Mouse (Mus musculus) limb, embryonic 15.5 days (tissue): ENCODE data around the gene Tbc1d23. TPM values are rescaled to one million over a fixed set of nuclear protein-coding genes. Genes with fewer than 3 reads are reported as not detected.

Experiments
- ATAC-seq: fragments of 200-750 bp; cut with Nextera tagmentation; 2 replicates; pipeline ENCODE4 v1.8.0; 2017; ENCODE audit warnings: low read depth, moderate TSS enrichment; ENCODE audit not compliant: insufficient number of reproducible peaks, low FRiP score, low TSS enrichment
- H3K27ac ChIP-seq: fragments of 300-500 bp; sonication (generic); 2 replicates; pipeline ENCODE4 v1.5.1; 2015; ENCODE audit warnings: moderate library complexity, mild to moderate bottlenecking, inconsistent platforms
- H3K27me3 ChIP-seq: fragments of 300-500 bp; sonication (generic); 2 replicates; pipeline ENCODE4 v1.6.1; 2015; ENCODE audit warnings: inconsistent platforms
- H3K36me3 ChIP-seq: fragments of 300-500 bp; sonication (generic); 2 replicates; pipeline ENCODE4 v1.6.1; 2015; ENCODE audit warnings: inconsistent platforms
- H3K4me1 ChIP-seq: fragments of 300-500 bp; sonication (generic); 2 replicates; pipeline ENCODE4 v1.6.1; 2015; ENCODE audit warnings: inconsistent platforms
- H3K4me2 ChIP-seq: fragments of 300-500 bp; sonication (generic); 2 replicates; pipeline ENCODE4 v1.6.1; 2015; ENCODE audit warnings: mild to moderate bottlenecking, inconsistent platforms
- H3K4me3 ChIP-seq: fragments of 300-500 bp; sonication (generic); 2 replicates; pipeline ENCODE4 v1.5.1; 2015; ENCODE audit warnings: mild to moderate bottlenecking, inconsistent platforms
- H3K9ac ChIP-seq: fragments of 300-500 bp; sonication (generic); 2 replicates; pipeline ENCODE4 v1.6.1; 2015; ENCODE audit warnings: inconsistent platforms
- H3K9me3 ChIP-seq: fragments of 300-500 bp; sonication (generic); 2 replicates; pipeline ENCODE4 v1.6.1; 2016; ENCODE audit warnings: inconsistent platforms
- WGBS: fragments of 180-500 bp; shearing (Covaris S2); methylation state at CpG from one replicate; pipeline ENCODE4 v1.1.7; 2015; 5-methylcytosine and 5-hydroxymethylcytosine counted together
- polyA plus RNA-seq: library from polyadenylated mRNA; unstranded; fragments of >200 nt; fragmentation: Nextera tagmentation; extraction: Ambion mirVana; gene quantifications from 2 replicates; pipeline ENCODE4 v1.2.1, GENCODE M21; 2015

Gene Tbc1d23
- polyA plus RNA-seq: 34.6 and 36.3 TPM in 2 replicates

DNA sequence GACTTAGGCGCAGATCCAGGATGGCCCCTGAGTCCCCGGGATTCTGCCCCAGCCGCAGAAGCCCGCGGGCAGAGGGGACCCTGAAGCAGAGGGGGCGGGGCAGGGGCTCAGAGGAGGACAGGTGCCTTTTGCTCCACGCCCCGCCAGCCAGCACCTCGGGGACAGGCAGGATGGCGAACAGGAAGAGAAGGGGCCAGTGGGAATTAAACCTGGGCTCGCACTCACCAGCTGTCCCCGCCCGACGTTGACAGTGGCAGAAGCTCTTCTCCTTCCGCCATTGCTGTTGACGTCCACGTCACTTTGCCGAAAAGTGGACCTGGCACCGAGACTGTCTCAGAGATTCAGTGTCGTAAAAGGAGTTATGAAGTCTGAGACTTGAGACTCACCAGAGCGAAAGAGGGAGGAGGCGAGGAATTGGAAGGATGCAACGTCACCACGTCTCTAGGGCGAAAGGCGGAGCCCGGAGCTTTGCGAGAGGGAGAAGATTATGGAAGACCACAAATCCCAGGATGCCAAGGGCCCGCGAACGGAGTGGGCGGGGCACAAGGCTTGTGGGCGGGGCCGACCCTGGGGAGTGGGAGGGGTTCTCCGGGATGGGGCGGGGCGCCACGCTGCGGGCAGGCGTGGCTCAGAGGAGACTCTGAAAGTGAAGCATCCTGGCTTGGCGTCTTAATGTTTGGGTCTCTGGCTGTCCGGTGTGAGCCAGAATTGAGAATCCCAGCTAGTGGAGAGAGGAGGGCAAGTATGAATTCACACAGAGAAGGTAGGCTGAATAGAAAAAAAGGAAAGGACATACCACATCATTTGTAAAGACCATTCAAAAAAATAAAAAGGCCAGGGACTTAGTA, at the start of gene Tbc1d23:
TSS of gene Tbc1d23 (minus strand) at position 416 of the 848 bp plus-strand sequence.
- under 1% methylated on average over 42 of the region's 42 CpGs for WGBS
- Histone ChIP-seq H3K4me3 (peak within 1 kb of the TSS; percentile 96), H3K9ac (peak within 1 kb of the TSS; percentile 80), H3K9me3 (no peaks in the 10 kb centered on the region), H3K27me3 (no peaks in the 10 kb centered on the region), H3K27ac (peak within 1 kb of the TSS; percentile 83), H3K36me3 (no peaks in the 10 kb centered on the region), H3K4me1 (peaks cover 10% of the 10 kb centered on the region), H3K4me2 (peak within 1 kb of the TSS; percentile 58)
- peak; percentile 98 for ATAC-seq

DNA sequence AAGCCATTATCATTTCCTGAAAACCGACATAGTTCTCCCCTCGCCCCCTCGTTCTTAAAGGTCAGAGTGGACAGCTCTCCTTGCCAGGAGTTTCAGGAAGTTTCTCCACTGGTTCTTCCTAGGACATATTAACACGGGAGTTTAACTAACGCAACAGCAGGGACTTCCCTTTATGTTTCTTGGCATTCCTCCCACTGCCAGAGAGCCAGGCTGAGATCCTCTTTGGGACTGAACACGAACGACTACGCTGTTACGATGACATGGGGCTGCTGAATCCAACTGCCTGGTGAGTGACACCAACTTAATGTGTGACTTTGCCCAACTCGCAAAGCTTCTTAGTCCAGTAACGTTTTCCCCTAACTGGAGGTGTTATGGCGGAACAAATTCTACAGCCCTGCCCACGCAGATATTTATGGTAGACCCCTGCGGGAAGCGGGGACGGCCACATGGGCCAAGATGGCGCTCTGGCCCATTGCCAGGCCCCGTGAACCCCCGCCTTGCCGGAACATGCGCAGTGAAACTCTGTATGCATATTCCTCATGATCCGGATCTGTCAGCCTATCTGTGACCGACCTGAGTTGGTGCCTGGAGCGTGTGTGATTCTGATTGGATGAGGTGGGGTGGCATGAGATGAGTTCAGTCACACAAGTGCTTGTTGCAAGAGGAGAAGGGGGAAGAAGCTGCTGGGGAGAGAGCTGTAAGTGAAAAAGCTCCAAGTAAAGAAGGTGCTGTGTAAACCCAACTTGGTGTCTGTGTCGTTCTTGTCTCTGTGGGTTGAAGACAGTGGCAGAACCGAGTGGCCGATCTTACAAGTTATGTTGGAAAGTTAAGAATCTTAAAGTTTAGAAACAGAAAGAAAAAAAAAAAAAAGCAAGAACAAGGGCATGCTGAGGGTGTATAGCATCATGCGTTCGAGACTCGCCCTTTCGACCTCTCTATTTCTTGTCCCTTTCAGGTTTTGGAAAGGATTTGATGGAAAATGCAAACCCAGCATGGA, 49.2 kb upstream of the Tbc1d23 start:
- Histone ChIP-seq H3K9ac (no peak overlapping the region), H3K27me3 (no peaks in the 10 kb centered on the region), H3K4me3 (no peak overlapping the region), H3K9me3 (no peaks in the 10 kb centered on the region), H3K4me2 (no peak overlapping the region), H3K4me1 (peaks cover 2% of the 10 kb centered on the region; the same call in 1 of the 2 replicates), H3K36me3 (no peaks in the 10 kb centered on the region), H3K27ac (no peak overlapping the region)
- WGBS: 79% methylated on average over 31 of the region's 31 CpGs
- no peak for ATAC-seq

DNA sequence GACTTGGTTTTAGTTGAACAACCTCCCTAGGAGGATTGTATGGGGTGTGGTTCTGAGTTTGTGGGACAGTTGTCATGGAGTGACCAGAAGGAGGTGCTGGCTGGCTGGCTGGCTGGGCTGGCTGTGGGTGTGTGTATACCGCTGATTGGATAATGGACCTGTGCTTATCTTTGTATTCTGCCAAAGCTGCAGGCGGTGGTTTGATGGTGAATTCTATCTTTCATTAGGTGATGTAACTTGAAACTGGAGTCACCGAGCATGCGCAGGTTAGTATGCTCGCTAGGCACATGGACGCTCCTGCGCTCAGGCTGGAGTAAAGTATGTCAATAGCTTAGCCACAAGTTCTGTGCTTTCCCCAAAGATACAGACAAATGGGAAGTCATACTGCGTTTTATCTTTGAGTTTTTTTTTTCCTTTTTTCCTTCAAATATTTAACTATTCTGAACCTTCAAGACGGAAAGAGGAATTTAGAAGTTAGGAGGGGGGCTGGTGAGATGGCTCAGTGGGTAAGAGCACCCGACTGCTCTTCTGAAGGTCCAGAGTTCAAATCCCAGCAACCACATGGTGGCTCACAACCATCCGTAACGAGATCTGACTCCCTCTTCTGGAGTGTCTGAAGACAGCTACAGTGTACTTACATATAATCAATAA, 47.8 kb upstream of the Tbc1d23 start:
- no peak overlapping the region for H3K27ac ChIP-seq
- 92% methylated on average over 12 of the region's 12 CpGs for WGBS
- peaks cover 2% of the 10 kb centered on the region; the same call in 1 of the 2 replicates for H3K4me1 ChIP-seq
- no peaks in the 10 kb centered on the region for H3K36me3 ChIP-seq
- ATAC-seq: no peak
- H3K9me3 ChIP-seq: no peaks in the 10 kb centered on the region
- no peaks in the 10 kb centered on the region for H3K27me3 ChIP-seq
- H3K9ac ChIP-seq: no peak overlapping the region
- no peak overlapping the region for H3K4me2 ChIP-seq
- no peak overlapping the region for H3K4me3 ChIP-seq

DNA sequence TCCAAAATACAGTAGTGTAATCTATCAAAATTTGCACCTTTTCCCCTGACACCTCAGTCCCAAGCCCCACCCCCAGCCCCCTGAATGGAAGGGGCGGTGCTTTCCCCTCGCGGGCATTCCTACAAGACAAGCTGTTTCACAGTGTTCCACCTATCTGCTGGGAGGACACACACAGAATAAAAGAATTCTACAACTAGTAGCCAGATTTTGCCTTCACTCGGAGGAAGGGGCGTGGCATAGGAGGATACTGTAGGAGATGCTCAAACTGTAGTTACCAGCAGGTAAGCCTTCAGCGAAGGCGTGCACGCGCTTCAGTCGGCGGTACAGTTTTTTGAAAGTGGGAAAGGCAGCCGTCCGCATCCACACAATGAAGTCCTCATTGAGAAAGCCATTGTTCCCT, 38.4 kb upstream of the Tbc1d23 start:
- Histone ChIP-seq H3K36me3 (no peaks in the 10 kb centered on the region), H3K27me3 (no peaks in the 10 kb centered on the region), H3K4me2 (no peak overlapping the region), H3K4me3 (no peak overlapping the region), H3K27ac (no peak overlapping the region), H3K9ac (no peak overlapping the region), H3K4me1 (0 out of 2 replicates have a peak, but pooled peaks cover 8% of the 10 kb centered on the region), H3K9me3 (no peaks in the 10 kb centered on the region)
- 96% methylated on average over 13 of the region's 13 CpGs for WGBS
- ATAC-seq: no peak

DNA sequence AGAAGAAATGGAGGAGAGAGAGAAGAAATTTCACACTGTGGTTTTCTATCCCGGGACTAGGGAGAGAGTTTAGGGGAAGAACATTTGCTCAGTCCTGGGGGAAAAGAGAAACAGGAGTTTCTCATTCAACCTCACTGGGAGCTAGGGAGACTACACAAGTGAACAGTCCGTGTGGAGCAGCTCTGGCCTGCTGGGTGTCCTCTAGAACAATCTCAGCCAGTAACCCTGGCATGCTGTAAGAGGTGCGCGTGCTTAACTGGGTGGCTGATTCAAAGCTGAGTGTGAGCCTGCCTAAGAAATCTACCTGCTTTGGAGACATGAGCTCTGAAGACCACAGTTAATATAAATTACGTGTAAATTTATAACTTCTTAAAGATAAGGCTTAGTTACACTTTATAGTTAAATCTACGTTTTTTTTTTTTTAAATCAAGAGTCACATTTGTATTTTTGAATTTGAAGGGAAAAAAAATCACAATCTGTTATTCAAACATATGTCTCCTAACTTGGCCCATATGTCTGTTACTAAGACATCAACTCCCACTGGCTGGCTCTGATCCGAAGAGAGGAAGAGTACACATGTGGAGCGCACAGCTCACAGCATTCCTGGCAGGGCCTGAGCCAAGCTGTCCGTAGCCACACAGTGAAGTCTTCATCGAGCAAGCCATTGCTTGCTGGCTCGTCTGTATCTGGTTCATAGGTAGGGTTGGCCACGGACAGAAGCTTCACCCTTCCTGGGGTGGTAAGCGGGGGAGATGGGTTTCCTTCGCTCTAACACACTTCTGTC, 36.9 kb upstream of the Tbc1d23 start:
- no peak for ATAC-seq
- H3K27ac ChIP-seq: 0 out of 2 replicates have a peak overlapping the region, but pooled peaks have one; percentile 57
- WGBS: 73% methylated on average over 14 of the region's 14 CpGs
- no peaks in the 10 kb centered on the region for H3K9me3 ChIP-seq
- H3K36me3 ChIP-seq: no peaks in the 10 kb centered on the region
- H3K4me2 ChIP-seq: no peak overlapping the region
- H3K27me3 ChIP-seq: no peaks in the 10 kb centered on the region
- no peak overlapping the region for H3K9ac ChIP-seq
- H3K4me1 ChIP-seq: 0 out of 2 replicates have a peak, but pooled peaks cover 8% of the 10 kb centered on the region
- no peak overlapping the region for H3K4me3 ChIP-seq

DNA sequence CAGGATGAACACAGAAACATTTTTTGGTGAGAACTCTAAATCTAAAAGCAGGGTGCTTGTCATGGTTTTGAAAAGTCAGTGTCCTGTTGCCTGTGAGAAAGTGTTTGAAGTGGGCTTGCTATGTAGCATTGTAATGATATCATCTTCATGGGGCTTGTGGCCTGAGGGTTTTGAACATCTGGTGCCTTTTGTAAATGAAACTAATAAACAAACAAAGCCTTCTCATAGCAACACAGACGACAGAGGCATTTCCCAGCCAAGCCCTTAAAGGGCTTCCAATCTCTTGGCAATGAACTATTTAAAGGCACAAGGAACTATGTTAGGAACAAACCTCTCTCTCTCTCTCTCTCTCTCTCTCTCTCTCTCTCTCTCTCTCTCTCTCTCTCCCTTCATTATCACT, 35.8 kb upstream of the Tbc1d23 start:
- H3K27ac ChIP-seq: peak overlapping the region; percentile 51; the same call in 1 of the 2 replicates
- H3K9ac ChIP-seq: no peak overlapping the region
- H3K4me2 ChIP-seq: no peak overlapping the region
- 0 out of 2 replicates have a peak, but pooled peaks cover 8% of the 10 kb centered on the region for H3K4me1 ChIP-seq
- ATAC-seq: no peak
- H3K4me3 ChIP-seq: no peak overlapping the region
- no peaks in the 10 kb centered on the region for H3K36me3 ChIP-seq
- no peaks in the 10 kb centered on the region for H3K9me3 ChIP-seq
- H3K27me3 ChIP-seq: no peaks in the 10 kb centered on the region
- 0% methylated on average over 1 of the region's 1 CpGs for WGBS

DNA sequence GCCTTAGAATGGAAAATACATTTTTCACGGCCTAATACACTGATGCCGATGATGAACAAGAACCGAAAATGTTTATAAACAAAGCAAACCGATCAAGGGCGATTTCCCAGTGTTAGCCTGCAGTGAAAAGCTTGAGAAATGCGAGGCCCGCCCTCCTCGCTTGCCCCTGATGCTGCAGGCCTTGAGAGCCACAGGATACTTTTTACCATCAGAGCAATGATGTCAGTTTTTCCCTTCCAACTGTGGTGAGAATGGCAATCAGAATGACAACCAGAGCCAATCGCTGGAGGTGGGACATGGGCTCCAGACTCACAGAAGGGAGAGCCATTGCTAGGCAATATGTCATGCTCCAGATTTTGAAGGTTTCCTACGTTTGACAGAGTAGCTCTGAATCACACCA, 28.8 kb upstream of the Tbc1d23 start:
- ATAC-seq: no peak
- no peaks in the 10 kb centered on the region for H3K9me3 ChIP-seq
- H3K4me1 ChIP-seq: no peaks in the 10 kb centered on the region
- no peaks in the 10 kb centered on the region for H3K36me3 ChIP-seq
- H3K27ac ChIP-seq: no peak overlapping the region
- H3K4me2 ChIP-seq: no peak overlapping the region
- no peaks in the 10 kb centered on the region for H3K27me3 ChIP-seq
- H3K4me3 ChIP-seq: no peak overlapping the region
- WGBS: 88% methylated on average over 10 of the region's 10 CpGs
- H3K9ac ChIP-seq: no peak overlapping the region

DNA sequence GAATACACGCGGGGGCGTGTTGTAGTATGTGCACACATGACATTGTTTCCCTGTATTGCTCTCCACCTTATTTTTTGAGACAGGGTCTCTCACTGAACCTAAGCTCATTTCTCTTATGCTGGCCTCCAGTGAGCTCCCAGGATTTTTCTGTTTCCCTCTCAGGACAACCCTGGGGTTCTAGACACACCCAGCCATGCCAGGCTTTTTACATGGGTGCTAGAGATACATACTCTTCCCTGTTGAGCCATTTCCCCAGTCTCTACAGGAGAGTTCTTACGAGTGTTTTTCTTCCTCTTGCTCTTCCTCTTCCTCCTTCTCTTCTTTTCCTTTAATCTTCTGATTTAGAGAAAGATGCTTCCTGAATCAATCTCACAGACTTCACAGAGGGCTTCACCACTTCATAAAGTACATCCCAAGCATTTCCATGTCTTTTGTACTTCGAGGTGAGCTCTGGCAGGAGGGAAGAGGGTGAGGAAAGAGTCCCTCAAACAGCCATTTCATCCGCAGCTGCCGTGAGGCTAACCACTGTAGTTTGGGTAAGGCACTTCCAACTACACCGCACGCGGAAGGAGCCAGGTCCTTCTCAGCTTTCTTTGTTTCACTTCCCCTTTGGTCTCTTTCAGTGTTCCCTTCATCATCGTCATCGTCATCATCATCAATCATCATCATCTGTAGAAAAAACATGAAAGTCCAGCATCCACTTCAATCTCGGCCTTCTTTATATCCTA, 28.2 kb upstream of the Tbc1d23 start:
- H3K4me3 ChIP-seq: no peak overlapping the region
- H3K4me1 ChIP-seq: no peaks in the 10 kb centered on the region
- H3K27ac ChIP-seq: no peak overlapping the region
- H3K4me2 ChIP-seq: no peak overlapping the region
- no peak for ATAC-seq
- H3K9ac ChIP-seq: no peak overlapping the region
- WGBS: 91% methylated on average over 13 of the region's 13 CpGs
- H3K36me3 ChIP-seq: no peaks in the 10 kb centered on the region
- H3K9me3 ChIP-seq: no peaks in the 10 kb centered on the region
- no peaks in the 10 kb centered on the region for H3K27me3 ChIP-seq

DNA sequence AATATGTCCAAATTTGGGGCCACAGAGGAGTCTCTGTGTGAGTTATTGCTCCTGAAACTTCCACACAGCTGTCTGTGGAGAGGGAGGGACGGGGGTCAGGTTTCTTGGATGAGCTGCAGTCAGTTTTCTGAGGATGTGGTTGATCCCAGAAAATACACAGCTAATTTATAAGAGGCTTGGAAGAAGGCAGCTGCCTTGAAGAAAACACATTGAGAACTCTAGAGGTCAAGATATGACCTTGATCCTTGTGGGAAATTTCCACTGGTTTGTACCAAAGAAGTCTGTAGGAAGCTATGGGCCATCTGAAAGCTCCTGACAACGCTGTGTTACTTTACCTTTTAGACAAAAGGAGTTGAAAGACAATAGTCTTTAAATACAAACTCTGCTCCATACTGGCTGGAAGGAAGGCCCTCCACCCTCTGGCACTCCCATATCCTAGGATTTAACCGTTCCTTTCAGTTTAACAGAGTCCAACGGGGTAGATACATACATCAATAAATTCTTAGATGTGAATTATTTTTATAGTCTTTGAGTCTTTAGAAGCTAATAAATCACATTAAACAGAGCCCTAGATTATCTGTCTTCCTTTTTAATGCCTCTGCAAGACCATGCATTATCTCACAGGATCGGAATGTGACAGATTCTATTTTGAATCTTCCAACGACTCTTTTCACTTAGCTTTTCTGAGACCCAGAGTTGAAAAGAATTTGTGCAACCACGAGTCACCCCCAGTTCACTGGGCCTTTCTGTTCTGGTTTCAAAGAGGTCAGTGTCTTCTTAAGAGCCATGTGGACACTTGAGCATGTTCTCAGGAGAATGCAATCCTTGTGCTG, 20.5 kb upstream of the Tbc1d23 start:
- no peaks in the 10 kb centered on the region for H3K4me1 ChIP-seq
- H3K9ac ChIP-seq: no peak overlapping the region
- no peak overlapping the region for H3K4me3 ChIP-seq
- no peaks in the 10 kb centered on the region for H3K9me3 ChIP-seq
- no peak overlapping the region for H3K4me2 ChIP-seq
- no peaks in the 10 kb centered on the region for H3K36me3 ChIP-seq
- H3K27ac ChIP-seq: peak overlapping the region; percentile 65
- H3K27me3 ChIP-seq: no peaks in the 10 kb centered on the region
- ATAC-seq: no peak; the same call in 1 of the 2 replicates
- WGBS: 35% methylated on average over 7 of the region's 7 CpGs

DNA sequence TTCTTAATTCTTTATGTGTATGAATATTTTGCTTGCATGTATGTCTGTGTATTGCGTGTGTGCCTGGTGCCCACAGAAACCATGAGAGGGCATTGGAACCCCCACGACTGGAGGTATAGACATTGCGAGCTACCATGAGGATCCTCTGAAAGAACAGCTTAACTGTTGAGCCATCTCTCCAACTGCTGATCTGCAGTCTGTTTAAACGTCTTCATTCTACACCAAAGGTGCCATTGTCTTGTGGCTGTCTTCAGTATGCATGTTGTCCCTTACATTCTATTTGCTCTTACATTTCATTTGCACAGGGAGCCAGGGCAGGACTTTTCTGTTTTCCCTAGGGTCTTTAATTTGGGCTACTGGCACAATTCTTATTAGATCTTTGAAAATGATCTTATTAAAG, 19.7 kb upstream of the Tbc1d23 start:
- Histone ChIP-seq H3K27me3 (no peaks in the 10 kb centered on the region), H3K36me3 (no peaks in the 10 kb centered on the region), H3K4me2 (no peak overlapping the region), H3K9ac (no peak overlapping the region), H3K27ac (no peak overlapping the region), H3K4me1 (no peaks in the 10 kb centered on the region), H3K4me3 (no peak overlapping the region), H3K9me3 (no peaks in the 10 kb centered on the region)
- 87% methylated on average over 4 of the region's 4 CpGs for WGBS
- ATAC-seq: no peak
